Mouse (Mus musculus): ENCODE data around the gene Lsmem1.
"Not testable (repeated sequence)": the region's sequence is repeated elsewhere in the genome, so short reads cannot be mapped to it uniquely, and the experiment has no call there.

Lsmem1 gene

DNA sequence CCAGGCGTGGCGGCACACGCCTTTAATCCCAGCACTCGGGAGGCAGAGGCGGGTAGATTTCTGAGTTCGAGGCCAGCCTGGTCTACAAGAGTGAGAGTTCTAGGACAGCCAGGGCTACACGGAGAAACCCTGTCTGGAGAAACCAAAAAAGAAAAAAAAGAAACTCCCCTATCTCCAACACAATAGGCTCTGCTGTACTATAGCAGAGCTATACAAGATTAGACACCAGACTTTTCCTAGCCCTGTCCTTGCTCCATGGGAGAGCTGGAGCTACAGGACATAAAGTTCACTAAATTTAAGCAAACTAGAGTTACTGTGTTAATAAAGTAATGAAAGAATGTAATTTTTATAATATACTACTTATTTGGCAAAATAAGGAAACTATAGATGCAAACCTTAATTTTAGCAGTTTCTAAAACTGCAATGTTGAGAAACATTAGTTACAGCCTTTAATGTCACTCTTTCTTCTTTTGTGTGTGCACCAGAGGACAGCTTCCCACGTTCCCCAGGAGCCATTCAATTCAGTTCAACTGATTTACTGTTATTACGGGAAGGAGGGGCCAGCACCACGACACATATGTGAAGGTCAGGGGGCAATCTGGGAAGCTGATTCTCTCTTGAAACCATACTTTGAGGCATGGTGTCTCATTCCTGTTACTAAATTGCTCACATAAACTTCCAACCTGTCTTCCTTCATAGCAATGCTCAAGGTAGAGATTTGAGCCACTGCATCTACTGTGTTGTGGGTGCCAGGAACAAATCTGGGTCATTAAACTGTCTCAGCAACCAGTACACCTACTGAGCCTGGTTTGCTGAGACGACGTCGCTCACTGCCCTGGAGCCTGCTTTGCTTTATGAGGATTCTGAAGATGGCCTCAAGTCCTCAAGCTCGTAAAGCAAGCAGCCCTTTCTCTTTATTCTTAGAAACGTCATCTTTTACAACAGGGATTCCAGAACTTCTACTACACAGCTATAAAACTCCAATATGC is 15.9 kb upstream of the Lsmem1 start:
- no peak for DNase-seq (ENCODE audit: low spot score in 2 of 2)

DNA sequence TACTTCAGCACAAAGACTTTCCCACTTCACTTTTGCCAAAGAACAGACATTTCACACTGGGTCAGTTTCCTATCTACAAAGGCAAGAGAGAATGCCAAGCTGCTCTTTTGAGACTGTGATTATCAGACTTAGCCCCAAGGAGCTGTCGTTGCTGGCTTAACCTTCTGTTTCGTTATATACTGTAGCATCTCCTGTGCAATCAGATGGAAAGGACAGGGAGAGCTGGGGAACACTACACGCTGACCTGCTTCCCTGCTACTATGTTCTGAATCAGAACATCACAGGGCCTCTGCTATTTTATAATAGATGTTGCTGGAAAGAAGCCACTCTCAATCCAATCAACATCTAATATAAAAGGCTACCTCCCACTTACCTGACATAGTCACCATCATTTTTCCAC is 9.8 kb upstream of the Lsmem1 start:
- DNase-seq (ENCODE audit: low spot score in 2 of 2): no peak

DNA sequence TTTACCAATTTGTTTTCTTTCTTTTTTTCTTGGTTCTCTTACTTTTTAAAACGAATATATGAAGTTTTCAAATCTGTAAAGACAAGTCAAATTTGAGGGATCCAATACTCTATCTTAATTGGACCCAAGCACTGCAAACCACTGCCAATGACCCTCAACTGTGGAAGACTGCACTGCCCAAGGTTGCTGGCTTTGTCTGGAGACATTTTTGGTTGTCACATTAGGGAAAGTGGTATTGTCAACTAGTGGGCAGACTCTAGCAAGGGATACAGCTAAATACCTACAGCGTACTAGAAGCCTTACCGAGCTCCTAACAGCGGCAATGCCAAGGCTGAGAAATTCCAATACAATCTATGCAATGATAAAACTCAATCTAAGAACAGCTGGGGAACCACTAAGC is 8.6 kb upstream of the Lsmem1 start:
- DNase-seq (ENCODE audit: low spot score in 2 of 2): no peak

DNA sequence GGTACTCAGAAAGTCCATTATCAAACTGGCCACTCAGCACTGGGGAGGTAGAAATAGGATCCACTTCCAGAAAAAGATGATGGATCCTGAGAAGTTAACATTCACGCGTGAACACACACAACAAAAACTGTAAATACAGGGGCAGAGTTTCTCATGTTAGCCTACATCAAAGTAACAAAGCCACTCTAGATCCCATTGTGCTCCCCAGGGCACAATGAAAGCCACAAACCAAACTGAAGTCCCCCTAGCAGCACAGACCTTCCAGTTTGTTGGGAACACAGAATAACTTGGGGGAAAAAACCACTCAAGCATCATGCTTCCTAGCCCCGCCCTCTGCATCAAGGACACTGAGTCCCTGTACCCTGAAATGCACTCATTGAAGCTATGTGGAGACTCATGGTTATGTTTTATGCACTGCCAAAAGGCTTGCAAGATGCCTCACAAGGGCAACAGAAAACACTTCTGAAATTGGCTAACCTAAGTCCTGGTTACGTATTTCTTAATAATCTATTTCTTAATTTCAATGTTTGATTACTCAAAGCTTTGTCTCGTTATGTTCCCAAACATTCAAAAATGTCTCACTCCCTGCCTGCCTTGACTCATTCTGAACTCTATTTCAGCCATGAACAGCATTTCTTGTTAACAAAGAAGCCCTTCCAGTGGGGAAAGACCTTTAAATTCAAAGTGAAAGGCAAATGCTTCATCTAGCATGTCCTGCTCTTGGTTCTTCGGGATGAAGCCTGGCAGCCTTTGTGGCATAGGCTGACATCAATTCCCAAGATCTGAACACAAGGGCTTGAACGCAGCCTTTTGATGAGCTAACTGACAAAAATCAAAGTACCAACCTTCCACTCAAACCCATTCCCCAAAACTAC is 3.1 kb upstream of the Lsmem1 start:
- DNase-seq (ENCODE audit: low spot score in 2 of 2): no peak

DNA sequence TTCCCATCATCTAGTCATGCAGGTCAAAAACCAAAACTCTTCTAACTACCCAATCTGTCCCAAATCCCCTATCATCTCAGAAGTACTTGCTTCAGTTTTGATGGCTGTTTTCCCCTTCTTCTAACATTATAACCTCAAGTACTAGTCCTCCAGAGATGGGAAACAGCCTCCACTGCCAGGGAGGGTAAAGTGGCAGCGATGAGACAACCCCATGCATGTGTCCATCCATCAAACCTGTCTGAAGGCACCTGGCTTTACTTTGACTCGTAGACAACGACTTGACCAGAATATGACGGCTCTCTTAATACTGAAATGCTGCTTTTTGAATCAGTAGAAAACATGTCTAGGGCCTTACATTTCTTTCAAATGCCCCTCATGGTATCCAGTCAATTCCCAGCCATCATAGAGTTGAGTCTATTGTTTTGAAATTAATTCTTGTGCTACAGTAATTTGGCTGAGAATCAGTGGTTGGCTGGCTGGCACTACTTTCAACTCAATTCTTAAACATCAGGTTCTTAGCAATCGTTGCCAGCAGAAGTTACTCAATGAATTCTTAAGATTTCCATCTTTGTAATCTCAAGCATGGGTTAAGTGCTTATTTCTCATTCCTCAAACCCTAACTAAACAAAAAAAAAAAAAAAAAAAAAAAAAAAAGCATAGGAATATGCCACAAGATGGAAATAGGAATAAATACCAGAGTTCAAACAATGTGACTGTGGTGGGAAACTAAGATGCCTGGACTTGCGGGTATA is 1.4 kb upstream of the Lsmem1 start:
- DNase-seq (ENCODE audit: low spot score in 2 of 2): no peak

DNA sequence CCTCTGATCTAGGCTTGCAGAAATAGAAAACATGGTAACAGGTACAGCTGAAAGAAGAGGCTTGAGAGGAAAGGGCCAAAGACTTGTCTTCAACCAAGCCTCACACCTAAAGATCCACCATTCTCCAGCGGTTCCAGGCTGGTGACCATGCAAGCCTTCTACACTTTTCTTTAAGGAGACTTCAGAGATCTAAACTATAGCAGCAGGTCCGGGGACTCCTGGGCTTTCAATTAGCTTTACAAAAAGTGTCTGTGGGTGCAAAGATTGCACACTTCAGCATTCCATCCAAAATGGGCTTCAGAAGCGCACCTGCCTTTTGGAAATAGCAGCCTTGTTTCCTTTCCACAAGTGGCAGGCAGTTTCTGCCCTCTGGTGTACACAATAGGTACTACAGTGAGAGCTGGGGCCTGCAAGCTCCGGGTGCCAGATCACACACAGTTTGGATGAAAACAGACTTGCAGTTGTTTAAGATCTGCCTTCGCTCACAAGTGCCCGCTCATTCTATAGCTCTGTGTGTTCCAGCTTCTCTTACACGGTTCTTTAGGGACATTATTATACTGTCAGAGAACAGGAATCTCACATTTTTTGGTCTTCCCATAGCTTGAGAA is 609 bp upstream of the Lsmem1 start:
- DNase-seq (ENCODE audit: low spot score in 2 of 2): peak; percentile 41 to 52

DNA sequence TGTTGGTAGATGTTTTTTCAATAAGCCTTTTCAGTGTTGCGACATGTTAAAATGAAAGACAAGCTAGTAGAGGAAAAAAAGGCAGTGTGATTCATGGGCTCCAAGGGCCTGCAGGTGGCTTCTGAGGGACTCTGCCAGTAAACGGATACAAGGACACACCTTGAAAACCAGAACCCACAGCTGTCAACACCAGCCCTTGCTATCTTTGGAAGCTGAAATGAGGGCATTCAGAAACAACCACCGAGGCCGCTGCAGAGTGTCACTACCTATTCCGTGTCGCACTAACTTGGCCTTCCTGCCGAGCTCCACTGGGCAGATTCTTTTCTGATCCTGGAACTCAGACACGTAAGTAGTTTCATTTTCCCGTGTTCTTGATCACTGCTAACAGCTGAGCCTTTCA is 863 bp downstream of the Lsmem1 start:
- DNase-seq (ENCODE audit: low spot score in 2 of 2): no peak

DNA sequence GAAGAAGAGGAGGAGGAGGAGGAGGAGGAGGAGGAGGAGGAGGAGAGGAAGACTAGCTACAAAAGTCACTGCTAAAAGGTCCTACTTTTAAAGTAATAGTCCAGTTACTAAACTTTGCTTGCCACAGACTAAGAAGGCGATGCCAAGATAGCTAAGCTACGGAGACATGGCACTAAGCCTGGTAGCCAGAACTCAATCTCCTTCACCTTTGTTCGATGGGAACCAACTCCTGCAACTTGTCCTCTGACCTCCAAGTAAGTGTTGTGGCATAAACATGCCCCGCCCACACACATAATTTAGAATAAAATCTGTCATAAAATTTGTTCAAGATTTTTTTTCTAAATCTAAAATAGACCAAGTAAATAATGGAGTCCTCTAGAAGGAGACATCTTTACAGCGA is 1.3 kb downstream of the Lsmem1 start:
- DNase-seq (ENCODE audit: low spot score in 2 of 2): no peak

DNA sequence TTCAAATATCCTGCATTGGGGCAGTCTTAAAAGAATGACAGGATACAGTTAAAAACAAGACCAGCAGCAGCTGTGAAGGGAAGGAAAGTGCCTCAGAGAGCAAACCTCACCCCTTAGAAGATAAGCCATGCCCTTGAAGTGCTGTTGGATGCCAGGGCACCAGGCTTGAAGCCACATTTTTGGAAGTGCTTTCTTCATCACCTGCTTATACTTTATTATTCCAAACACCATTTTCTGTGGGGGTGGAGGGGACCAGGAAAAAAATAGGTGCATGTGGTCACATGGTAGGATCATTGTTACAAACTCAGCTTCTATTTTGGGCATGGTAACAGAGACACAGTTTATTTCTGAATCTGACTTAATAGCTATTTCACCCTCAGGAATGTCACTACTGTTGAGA is 1.8 kb downstream of the Lsmem1 start:
- DNase-seq (ENCODE audit: low spot score in 2 of 2): no peak

DNA sequence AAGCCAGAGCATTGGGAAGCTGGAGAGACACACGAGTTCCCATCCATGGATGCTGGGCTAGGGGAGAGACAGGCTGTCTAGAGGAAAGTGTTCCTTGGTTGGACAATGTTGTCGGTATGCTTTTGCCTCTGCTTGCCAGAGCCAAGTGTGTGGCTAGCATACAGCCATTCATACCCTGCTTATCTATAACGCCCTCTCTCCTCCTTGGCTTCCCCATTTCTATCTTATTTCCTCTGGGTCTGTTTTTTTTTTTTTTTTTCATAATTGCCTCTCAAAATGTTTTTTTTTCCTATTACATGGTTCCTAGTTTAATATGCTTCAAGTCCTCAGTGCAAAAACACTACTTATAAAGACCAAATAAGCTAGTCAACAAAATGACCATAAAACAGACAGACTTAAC is 13.8 kb downstream of the Lsmem1 start:
- DNase-seq (ENCODE audit: low spot score in 2 of 2): no peak

DNA sequence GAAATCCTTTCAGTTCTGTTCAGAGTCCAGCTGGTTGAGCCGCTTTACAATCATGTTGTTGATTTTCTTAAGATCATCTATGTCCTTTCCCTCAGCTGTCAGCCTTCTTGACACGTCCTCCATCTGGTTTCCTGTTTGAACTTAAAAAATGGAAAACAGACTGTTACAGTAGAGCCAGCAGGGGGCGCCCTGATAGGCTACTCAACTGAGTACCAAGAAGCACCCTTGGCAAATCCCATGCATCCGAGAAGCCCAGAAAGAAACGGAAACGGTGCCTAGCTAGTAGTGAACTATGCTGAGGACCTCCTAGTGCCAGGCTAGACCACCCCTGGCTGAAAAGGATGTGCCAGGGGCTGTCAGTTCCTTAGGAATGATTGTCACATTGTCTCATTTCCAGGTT is 22.2 kb downstream of the Lsmem1 start:
- DNase-seq (ENCODE audit: low spot score in 2 of 2): no peak

DNA sequence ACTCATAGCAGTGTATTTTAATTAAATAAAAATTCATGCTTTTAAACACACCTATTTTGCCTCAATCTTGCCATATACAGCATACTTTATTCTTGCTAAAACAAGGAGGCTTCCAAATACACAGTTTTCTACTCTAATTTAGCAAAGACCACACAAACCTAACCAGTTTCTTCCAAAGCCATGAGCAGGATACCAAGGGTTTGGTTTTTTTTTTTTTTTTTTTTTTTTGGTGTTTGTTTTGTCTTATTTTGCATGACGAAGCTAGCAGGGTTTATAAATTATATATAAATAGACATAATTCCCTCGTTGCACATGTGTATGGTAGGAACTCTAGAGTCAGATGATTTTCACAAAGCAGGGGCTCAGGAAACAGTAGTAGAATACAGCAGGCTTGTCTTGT is 23.1 kb downstream of the Lsmem1 start:
- no peak for DNase-seq (ENCODE audit: low spot score in 2 of 2)

DNA sequence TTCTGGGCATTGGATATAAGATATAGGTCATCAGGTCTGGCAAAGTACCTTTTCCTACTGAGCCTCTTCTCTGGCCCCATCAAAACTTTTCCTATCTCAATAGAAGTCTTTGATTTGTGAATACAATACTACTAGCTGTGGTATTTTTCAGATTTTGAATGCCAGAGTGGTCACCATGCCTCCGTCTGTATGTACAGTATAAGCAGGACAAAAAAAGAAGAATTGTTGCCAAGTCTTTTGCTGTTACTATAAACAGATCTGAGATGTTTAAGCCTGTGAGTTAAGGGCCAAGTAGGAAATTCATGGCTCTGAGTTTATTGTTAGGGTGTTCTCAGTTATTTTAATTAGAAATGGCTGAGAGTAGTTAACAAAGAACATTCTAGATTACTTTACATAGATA is 24.1 kb downstream of the Lsmem1 start:
- not testable (repeated sequence) for DNase-seq (ENCODE audit: low spot score in 2 of 2)

DNA sequence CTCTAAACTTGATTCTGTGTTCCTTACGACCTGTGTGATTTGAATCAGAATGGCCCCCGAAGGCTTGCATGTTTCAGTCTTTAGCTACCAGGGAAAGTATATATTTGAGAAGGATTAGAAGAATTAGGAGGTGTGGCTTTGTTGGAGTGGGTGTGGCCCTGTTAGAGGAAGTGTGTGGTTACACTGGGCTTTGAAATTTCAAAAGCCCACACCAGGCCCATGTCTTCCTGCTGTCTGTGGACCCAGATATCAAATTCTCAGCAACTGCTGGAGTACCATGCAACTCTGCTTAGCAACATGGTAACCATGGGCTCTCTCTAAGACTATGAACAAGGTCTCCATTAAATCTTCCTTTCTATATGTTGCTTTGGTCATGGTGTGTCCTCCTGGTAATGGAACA is 27.7 kb downstream of the Lsmem1 start:
- no peak for DNase-seq (ENCODE audit: low spot score in 2 of 2)

DNA sequence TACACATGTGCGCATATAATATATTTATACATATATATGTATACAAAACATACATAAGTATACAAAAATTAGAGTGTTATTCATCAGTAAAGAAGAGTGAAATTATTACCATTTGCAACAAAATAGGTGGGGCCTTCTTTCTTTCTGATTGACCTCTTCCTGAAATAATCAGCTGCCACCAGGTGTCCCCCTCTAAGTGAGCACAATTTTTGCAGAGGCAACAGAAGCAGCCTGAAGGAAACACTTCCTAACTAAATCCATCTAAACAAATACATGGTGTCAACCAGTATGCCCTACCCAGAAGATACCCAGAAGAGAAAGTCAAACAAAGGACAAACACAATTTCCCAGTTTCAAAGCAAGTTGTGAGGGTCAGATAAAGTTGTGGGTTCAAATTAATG is 29.6 kb downstream of the Lsmem1 start:
- no peak for DNase-seq (ENCODE audit: low spot score in 2 of 2)

DNA sequence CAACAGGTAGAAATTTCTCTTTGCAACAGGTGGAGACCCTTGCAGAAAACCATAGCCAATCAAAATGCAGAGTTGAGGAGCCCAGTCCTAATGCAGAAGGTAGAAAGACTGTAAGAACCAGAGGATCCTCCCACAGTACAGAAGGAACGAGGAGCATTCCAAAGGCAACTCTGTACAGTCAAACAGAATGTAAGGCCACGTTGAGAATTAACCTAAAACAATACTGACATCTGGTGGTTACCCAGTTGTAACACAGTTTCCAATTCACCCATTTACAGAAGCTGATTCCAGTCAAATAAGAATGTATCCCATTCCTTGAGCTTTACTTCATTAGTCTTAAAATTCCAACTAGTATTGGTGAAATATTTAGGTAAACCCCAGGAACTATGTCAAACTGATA is 34.7 kb downstream of the Lsmem1 start:
- no peak for DNase-seq (ENCODE audit: low spot score in 2 of 2)

DNA sequence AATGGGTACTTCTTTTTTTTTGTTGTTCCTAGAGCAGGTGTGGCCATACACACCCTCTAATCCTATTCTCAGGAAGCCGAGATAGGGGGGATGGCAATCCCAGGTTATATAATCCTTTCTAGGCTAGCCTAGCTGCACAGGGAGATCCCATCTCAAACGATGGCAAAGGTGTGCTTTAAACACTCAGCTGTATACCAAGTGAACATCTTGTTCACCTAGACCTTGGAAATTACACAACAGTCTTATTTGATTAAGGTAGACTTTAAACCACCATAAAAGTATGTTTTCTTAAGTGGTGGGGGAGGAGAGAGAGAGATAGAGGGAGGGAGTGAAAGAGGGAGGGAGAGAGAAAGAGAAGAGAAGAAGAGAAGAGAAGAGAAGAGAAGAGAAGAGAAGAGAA is 38.5 kb downstream of the Lsmem1 start:
- no peak for DNase-seq (ENCODE audit: low spot score in 2 of 2)

DNA sequence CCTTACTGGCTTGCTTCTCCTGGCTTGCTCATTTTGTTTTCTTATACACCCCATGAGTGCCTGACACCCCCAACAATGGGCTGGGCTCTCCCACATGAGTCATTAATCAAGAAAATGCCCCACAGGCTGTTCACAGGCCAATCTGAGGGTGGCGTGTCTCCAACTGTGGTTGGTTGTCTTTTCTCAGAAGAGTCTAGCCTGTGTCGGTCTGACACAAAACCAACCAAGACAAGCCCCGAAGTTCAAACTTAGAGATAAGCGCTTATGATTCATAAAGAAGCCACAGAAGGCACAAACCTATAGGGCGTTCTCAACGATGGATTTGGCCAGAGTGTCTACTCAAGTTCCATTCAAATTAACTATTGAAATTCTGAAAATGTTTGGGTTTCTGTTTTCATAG is 45.1 kb downstream of the Lsmem1 start:
- no peak for DNase-seq (ENCODE audit: low spot score in 2 of 2)

DNA sequence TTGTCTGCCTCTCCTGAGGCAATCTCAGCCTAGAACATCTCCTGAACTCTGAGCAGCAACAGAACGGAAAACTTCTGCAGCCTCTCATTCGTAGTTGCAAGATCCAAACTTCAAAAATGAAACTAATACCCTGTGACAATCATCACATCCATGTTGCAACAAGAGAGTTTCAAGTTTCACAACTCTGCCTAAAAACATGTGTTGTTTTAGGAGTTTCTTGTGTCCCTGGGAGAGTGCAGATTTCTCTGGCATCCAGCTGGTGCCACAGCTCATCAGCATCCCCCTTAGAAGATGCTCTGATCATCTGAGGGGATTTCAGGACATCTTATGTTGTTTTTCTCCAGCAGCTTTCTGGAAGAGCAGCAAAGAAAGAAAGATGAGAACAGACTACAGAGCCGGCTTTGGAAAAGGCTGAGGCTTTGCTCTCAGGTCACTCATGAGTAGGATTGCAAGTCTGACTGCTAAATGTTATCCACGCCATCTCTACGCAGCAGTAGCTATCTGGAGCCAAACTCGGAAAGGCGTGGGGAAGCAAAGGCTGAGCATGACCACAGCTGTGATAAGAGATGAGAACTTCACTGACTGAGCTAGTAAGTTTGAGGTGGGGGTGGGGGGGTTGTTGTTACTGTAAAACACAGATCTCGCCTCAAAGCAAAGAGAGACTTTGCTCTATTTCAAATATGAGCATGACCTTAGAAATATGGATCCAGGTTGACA is 46.8 kb downstream of the Lsmem1 start:
- DNase-seq (ENCODE audit: low spot score in 2 of 2): no peak

DNA sequence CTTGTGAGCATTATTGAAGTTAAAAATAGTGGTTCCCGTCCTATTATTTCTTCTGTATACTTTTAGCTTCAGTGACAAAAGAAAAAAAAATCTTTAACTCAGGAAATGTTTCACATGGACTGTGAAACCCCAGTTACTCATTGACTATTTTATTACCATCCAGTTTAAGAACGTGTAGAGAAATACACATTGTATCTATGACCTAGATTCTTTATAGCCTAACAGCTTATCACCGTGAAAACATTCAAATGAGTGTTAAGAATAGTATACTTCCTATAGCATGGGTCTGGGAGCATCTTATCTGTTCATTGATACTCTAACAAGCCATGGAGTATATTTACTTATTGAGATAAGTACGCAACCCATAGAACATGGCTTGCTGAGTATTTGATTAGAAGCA is 52.0 kb downstream of the Lsmem1 start:
- DNase-seq (ENCODE audit: low spot score in 2 of 2): no peak

DNA sequence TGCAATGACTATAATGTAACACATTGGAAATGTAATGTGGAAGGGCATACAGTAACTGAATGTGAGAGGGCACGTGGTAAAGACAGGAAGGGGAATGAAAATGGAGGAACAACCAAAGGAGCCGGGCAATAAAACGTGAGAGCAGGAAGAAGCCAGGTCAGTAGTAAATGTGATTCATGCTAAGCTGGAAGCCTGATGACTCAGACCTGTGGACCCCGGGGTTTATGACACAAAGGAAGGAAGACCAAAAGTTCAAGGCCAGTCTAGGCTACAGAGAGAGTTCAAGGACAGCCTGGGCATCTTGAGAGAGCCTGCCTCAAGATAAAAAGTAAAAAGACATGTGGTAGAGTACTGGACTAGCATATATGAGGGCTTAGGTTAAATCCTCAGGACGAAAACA is 52.8 kb downstream of the Lsmem1 start:
- DNase-seq (ENCODE audit: low spot score in 2 of 2): no peak
